Mouse (Mus musculus): ENCODE results near the gene Taar6. TPM values are rescaled to one million over a fixed set of nuclear protein-coding genes. Genes with fewer than 3 reads are reported as not detected.

Taar6 gene
- not detected in 2 replicates for polyA plus RNA-seq (2012; ENCODE audit: low replicate concordance)

DNA sequence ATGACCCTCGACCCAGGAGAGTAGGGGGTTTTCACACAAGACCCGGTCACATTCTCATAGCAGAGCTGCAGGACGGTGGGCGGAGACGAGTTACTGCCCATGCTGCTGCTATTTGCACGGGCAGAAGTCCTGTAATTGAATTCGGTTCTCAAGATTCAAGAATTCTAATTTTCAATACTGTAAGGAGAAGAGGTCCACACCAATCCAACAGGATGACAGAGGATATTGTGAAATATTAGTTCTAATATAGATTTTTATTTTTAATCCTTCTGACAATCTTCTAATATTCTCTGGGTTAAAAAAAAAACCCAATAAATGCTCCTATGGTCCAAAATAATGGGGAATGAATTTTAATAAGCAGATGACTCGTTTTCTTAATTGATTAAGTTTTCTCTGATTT, at the start of gene Taar6:
Gene Taar6 (minus strand): TSS at position 101 of the 400 bp plus-strand sequence.

DNA sequence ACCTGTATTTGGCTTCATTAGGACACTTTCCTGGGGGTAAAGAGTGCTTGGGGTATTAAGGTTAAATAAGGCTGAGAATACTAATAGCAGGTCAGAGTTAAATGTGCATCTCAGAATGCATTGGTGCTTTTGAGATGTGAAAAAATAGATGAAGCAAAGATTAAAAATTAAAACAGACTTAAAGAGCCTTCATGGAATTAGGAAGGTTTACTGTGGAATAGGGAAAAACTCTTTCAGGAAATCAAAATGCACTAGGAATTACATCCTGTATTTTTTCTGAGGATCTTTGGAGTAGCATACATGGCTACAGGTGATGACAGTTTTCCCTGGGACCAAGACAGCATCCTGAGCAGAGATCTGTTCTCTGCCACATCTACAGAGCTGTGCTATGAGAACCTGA, 41.5 kb upstream of the Taar6 start, which contains the start of gene Taar7d:
Gene Taar7d (plus strand): TSS at position 301 of the 400 bp plus-strand sequence.

DNA sequence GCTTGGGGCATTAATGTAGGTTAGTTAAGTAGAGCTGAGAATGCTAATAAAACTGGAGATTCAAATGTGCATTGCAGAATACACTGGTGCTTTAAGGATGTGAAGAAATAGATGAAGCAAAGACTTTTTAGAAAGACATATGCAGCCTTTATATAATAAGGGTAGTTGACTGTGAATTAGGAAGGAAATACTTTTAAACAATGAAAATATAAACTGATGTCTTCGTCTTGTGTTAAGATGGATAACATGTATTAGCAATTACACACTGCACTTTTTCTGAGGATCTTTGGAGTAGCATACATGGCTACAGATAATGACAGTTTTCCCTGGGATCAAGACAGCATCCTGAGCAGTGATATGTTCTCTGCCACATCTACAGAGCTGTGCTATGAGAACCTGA, 14.2 kb upstream of the Taar6 start, which contains the start of gene Taar7b:
Gene Taar7b (plus strand): TSS at position 301 of the 400 bp plus-strand sequence.

DNA sequence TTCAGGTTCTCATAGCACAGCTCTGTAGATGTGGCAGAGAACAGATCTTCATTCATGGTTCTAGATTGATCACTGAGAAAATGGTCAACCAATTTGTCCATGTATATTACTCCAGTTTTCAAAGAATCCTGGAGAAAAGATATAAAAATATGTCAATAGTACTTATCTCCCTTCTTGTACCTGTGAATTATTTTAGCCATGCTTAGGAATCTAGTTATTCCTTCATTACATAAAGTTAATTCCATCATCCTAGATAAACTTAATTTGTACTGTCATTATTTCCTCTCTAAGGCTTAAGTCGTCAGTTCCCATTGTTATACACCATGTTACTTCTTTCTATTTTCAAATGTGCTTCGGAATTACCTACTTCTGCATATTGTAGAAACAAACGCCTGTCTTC, 7.9 kb upstream of the Taar6 start, which contains the start of gene Taar7a:
Gene Taar7a (minus strand): TSS at position 101 of the 400 bp plus-strand sequence.

DNA sequence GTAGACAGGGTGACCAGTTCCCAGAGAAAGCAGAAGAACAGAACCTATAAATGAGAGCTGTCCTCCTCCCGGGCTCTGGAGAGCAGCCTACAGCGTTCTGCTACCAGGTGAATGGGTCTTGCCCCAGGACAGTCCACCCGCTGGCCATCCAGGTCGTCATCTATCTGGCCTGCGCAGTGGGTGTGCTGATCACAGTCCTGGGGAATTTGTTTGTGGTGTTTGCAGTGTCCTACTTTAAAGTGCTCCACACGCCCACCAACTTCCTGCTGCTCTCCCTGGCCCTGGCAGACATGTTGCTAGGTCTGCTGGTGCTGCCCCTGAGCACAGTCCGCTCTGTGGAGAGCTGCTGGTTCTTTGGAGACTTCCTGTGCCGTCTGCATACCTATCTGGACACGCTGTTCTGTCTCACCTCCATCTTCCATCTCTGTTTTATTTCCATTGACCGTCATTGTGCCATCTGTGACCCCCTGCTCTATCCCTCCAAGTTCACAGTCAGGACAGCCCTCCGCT, 14.7 kb downstream of the Taar6 start, which contains the start of gene Taar5:
Gene Taar5 (plus strand): TSS at position 51 of the 510 bp plus-strand sequence.

DNA sequence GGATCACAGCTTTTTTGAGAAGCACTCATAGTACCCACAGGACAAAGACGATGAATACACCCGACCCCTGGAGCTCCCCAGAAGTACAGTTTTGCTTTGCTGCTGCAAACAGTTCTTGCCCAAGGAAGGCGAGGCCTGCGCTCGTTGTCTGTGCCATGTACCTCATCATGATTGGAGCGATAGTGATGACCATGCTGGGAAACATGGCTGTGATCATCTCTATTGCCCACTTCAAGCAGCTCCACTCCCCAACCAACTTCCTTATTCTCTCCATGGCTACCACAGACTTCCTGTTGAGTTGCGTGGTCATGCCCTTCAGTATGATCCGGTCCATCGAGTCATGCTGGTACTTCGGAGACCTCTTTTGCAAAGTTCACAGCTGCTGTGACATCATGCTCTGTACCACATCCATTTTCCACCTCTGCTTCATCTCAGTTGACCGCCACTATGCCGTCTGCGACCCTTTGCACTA, 25.0 kb downstream of the Taar6 start, which contains the start of gene Taar4:
Gene Taar4 (plus strand): TSS at position 51 of the 472 bp plus-strand sequence.

DNA sequence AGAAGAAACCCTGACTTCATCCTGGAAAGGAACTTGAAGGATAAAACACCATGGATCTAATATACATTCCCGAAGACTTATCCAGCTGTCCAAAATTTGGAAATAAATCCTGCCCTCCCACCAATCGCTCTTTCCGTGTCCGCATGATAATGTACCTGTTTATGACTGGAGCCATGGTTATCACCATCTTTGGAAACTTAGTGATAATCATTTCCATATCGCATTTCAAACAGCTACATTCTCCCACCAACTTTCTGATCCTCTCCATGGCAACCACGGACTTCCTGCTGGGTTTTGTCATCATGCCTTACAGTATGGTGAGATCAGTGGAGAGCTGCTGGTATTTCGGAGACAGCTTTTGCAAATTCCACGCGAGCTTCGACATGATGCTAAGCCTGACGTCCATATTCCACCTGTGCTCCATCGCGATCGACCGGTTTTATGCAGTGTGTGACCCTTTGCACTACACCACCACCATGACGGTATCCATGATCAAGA, 35.9 kb downstream of the Taar6 start, which contains the start of gene Taar3:
Gene Taar3 (plus strand): TSS at position 51 of the 498 bp plus-strand sequence.

DNA sequence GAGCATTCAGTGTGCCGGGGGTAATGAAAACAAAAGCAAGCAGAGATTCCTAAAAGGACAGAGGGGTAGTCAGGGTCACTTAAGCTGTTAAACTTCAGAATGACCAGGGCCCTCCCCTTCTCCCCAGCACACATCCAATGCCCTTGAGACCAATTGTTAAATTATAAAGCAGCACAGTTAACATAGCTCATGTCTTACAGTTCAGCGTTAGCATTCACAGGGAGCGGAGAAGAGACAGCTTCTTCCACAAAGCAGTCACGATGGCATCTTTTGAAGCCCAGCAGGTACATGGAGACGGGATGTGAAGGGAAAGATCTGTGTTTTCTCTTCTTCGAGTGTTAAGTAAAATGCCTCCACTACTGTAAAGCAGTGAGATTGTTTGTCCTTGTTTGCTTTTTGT, 47.1 kb downstream of the Taar6 start, which contains the start of gene Taar2:
Gene Taar2 (plus strand): TSS at position 261 of the 400 bp plus-strand sequence.

Other genes with a start within 250 kb of the Taar6 start
- 80.2 and 1,134 TPM in 2 replicates for gene Rps12, start 198.4 kb downstream of the Taar6 start, polyA plus RNA-seq (2012; ENCODE audit: low replicate concordance)
- gene Slc18b1, start 188.7 kb downstream of the Taar6 start, polyA plus RNA-seq (2012; ENCODE audit: low replicate concordance): 1.1 and 2.2 TPM in 2 replicates
- gene Vnn3, start 134.2 kb downstream of the Taar6 start, polyA plus RNA-seq (2012; ENCODE audit: low replicate concordance): 0.13 TPM in 1 of 2 replicates, not detected in the other
- gene Vnn1, start 91.0 kb downstream of the Taar6 start, polyA plus RNA-seq (2012; ENCODE audit: low replicate concordance): not detected in 2 replicates
- not detected in 2 replicates for gene Taar1, start 65.3 kb downstream of the Taar6 start, polyA plus RNA-seq (2012; ENCODE audit: low replicate concordance)
- not detected in 2 replicates for gene Taar2, start 47.1 kb downstream of the Taar6 start, polyA plus RNA-seq (2012; ENCODE audit: low replicate concordance)
- not detected in 2 replicates for gene Taar3, start 36.1 kb downstream of the Taar6 start, polyA plus RNA-seq (2012; ENCODE audit: low replicate concordance)
- gene Taar4, start 25.2 kb downstream of the Taar6 start, polyA plus RNA-seq (2012; ENCODE audit: low replicate concordance): not detected in 2 replicates
- gene Taar5, start 14.9 kb downstream of the Taar6 start, polyA plus RNA-seq (2012; ENCODE audit: low replicate concordance): not detected in 2 replicates
- gene Taar7a, start 7.8 kb upstream of the Taar6 start, polyA plus RNA-seq (2012; ENCODE audit: low replicate concordance): not detected in 2 replicates
- gene Taar7b, start 14.3 kb upstream of the Taar6 start, polyA plus RNA-seq (2012; ENCODE audit: low replicate concordance): not detected in 2 replicates
- gene Taar7d, start 41.6 kb upstream of the Taar6 start, polyA plus RNA-seq (2012; ENCODE audit: low replicate concordance): not detected in 2 replicates
- gene Taar7e, start 52.0 kb upstream of the Taar6 start, polyA plus RNA-seq (2012; ENCODE audit: low replicate concordance): not detected in 2 replicates
- gene Taar7f, start 63.9 kb upstream of the Taar6 start, polyA plus RNA-seq (2012; ENCODE audit: low replicate concordance): not detected in 2 replicates
- gene Taar8a, start 90.9 kb upstream of the Taar6 start, polyA plus RNA-seq (2012; ENCODE audit: low replicate concordance): not detected in 2 replicates
- gene Taar8b, start 106.6 kb upstream of the Taar6 start, polyA plus RNA-seq (2012; ENCODE audit: low replicate concordance): not detected in 2 replicates
- gene Taar8c, start 116.3 kb upstream of the Taar6 start, polyA plus RNA-seq (2012; ENCODE audit: low replicate concordance): not detected in 2 replicates
- not detected in 2 replicates for gene Taar9, start 123.9 kb upstream of the Taar6 start, polyA plus RNA-seq (2012; ENCODE audit: low replicate concordance)
- 56.3 and 130 TPM in 2 replicates for gene Stx7, start 163.7 kb upstream of the Taar6 start, polyA plus RNA-seq (2012; ENCODE audit: low replicate concordance)
- not detected in 2 replicates for gene Moxd1, start 237.9 kb upstream of the Taar6 start, polyA plus RNA-seq (2012; ENCODE audit: low replicate concordance)